Mouse (Mus musculus) thymus, postnatal 25 days (tissue): Measurements from ENCODE around the gene Gm39653.
"Not testable (repeated sequence)": the region's sequence is repeated elsewhere in the genome, so short reads cannot be mapped to it uniquely, and the experiment has no call there.

Experiments
- DNase-seq: peaks from one replicate; pipeline ENCODE4 v3.0.0; 2022

Gm39653 gene

DNA sequence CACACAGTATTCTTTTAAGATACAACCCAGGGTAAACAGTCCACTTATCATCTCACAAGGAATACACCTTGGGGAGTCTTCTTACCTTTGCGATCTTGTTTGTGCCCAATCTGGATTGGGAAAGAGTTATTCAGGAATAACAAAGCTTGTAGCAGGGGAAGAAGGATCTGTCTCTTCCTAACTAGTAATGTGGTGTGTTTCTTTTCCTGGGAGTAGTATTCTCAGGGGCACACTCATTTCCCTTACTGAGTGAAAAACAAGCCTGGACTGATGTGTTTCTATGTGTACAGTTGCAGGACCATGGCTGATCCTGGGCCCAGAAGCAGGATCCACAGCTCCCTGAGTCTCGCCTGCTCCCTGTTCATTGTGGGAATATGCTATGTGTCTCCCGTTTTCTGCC, at the start of gene Gm39653:
Gm39653 (plus strand) TSS at position 301 of the 400 bp plus-strand sequence.
- no peak for DNase-seq

DNA sequence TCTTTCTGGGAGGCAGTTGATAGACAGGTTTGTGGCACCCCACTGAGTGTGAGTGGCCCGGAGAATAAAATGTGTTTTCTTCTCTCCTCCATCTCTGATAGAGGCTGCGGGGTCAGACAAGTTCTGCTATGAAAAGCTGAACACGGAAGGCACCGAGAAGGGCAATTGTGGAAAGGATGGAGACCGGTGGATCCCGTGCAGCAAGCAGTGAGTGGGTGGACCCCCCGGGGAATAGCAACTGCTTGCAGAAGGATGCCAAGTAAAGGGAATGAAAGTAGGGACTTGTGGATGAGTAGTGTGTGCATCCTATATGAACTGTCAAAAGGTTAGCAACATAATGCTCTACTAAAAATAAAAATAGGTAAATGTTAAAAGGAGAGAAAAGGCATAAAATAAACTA, 49.3 kb upstream of the Gm39653 start:
- DNase-seq: no peak

DNA sequence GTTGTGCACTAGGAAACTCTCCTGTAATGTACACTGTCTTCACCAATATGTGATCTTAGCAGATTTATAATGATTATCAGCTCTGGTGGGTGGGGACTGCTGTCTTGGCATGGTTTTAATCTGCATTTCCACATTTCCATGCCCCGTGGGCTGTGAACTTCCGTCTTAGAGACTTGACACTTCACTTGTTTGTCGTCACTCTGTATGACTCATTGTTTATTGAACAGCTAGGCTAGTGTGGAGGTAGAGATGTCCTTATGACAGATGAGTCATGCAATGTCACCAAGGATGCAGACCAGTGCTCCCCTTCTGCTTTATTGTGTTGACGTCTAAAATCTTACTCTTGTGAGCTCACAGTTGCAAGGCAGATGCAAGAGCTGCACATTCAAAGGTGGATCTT, 48.7 kb upstream of the Gm39653 start:
- DNase-seq: no peak

- DNase-seq: no peak
Observed at GRCm38 (mm10) chr1:63572229-63572628, 43.5 kb upstream of the Gm39653 start.

DNA sequence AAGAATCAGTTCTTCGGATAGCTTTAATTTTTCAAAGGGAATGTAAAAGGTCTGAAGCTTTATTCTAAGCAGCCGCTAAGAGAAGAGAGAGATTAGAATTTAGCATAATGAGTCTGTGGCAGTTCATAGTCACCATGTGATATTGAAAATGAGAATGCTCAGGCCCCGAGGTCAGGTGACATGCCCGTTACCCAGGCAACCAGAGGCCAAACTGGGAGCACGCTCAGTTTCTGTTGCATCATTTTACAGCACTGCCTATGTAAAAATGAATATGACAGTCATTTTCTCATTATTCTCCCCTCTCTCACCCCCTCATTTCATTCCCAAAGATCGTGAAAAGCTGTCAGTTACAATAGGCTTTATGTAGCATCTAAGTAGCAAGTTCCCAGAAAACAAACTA, 42.3 kb upstream of the Gm39653 start:
- no peak for DNase-seq

- DNase-seq: no peak
Observed at GRCm38 (mm10) chr1:63573864-63574611, 41.7 kb upstream of the Gm39653 start.

- DNase-seq: no peak
Observed at GRCm38 (mm10) chr1:63576803-63577202, 39.0 kb upstream of the Gm39653 start.

- no peak for DNase-seq
Observed at GRCm38 (mm10) chr1:63579153-63579552, 36.6 kb upstream of the Gm39653 start.

GRCm38 (mm10) chr1:63586869-63587268, 28.9 kb upstream of the Gm39653 start:
- DNase-seq: no peak

DNA sequence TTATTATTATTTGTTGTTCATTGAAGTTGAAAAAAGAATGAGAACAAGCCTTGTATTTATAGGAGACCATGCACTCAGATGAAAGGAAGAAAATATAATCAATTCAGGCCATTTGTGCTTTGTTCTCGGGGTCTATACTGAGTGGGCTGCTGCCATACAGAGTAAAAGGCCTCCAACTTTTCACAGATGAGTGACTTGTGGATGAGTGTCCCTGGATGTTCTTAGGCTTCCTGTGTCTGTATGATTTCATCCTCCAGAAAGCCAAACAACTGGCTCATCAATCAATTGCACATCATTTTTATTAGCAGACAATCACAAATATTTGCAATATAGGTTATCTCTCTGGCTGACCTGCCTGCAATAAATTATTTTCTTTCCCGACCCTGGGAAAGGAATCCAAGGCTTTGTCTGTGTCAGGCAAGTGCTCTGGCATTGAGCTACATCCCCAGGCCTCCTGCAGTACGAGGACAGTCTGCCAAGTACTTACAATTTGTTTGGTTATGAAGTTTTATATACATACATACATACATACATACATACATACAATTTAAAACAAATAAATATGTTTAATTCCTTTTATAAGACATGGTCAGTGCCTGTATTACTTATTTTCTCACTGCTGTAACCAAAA, 11.8 kb upstream of the Gm39653 start:
- no peak for DNase-seq

- no peak for DNase-seq
Observed at GRCm38 (mm10) chr1:63609613-63610012, 6.2 kb upstream of the Gm39653 start.

DNA sequence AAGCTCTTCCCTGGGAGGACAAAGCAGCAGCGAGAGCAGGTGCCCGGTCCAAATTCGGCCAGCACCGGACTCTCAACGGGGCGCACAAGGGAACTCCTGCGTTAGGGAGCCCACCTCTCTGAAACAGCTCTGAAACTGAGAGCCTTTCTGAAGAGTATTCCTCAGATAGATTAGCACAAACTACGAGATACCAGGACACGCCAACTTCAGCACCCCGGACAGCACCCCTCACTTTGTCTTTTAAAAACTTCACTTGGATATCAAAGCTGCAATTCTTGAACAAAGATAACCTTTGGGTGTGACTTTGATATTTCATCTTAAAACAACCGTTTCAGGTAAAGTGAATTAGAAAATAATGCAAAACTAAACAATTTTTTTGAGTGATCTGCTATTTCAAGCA, 1.2 kb upstream of the Gm39653 start:
- DNase-seq: peak; percentile 10

- DNase-seq: no peak
Observed at GRCm38 (mm10) chr1:63628211-63628610, 12.4 kb downstream of the Gm39653 start.

GRCm38 (mm10) chr1:63630390-63630789, 14.6 kb downstream of the Gm39653 start:
- not testable (repeated sequence) for DNase-seq

DNA sequence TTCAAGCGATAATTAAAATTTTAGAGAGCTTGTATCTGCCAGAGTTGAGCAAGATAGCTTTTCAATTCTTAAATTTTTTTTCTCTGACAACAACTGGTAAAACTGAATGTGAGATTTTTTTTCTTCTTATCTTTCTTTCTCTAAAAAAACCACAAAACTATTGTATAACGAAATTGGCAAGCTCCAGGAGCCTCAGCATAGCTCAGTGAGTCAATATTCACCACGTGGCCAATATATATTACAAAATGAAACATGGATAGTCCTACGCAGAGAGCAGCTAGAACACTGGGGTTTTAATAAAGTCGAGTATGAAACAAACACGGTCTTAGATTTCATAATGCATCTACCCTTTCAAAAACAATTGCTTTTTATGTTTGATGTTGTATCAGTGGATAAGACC, 24.2 kb downstream of the Gm39653 start:
- no peak for DNase-seq

- peak; percentile 67 for DNase-seq
Observed at GRCm38 (mm10) chr1:63658016-63658415, 42.2 kb downstream of the Gm39653 start.

DNA sequence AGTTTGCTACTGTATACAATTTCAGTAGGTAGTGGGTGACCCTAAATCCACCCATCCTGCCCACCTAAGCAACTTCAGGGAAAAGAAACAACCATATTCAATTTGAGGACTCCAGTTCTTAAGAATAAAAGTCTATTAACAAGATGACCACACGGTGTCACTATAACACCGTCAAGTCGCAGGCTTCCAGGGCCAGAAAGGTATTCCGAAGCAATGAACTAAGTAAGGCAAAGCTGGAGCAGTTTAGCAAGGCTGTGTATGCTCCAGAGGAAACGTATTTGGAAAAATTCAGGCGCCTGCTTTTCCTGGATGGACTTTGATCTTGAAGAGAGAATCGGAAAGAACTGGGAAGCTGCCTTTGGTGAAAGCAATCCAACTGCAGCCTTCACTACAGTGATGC, 43.8 kb downstream of the Gm39653 start:
- peak; percentile 20 for DNase-seq

- DNase-seq: no peak
Observed at GRCm38 (mm10) chr1:63666089-63666488, 50.3 kb downstream of the Gm39653 start.

- no peak for DNase-seq
Observed at GRCm38 (mm10) chr1:63667201-63667948, 51.6 kb downstream of the Gm39653 start.

DNA sequence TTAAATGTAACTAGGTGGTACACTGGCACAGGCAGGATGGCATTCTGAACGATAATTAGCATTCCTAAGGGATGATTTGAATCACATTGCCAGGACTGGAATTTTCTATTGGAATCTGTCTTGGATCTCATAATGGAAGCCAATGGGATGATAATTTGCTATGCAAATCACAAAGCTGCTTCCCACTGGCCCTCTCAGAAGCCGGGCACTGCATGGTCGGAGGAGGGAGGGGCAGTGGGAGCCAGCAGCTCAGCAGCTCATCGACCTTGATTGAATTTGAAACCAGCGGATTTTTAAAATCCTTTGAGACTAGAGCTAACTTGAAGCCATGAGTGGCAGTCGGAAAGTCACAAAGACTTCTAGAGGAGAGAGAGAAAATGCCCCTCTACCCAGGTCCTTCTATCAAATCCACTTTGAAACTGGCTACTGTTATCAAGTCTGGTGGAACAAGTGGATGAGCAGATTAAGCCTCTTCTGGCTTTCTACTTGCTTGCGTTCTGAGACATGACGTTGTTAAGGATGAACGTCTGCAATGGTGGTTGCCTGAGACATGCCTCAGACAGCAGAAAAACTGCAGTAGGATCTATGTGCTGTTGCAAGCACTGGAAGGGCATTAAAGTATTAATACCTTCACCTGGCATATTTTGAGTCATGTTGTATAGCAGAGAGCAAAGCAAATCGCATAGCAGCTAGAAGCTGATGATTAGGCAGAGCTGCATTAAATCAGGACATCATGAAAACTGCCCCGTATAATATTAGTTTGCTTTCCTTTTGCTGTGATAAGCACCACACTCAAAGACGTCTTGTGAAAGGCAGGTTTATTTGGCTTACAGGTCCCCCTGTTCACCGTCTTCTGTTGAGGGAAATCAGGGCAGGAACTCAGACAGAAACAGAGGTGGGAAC, 52.4 kb downstream of the Gm39653 start:
- DNase-seq: no peak

DNA sequence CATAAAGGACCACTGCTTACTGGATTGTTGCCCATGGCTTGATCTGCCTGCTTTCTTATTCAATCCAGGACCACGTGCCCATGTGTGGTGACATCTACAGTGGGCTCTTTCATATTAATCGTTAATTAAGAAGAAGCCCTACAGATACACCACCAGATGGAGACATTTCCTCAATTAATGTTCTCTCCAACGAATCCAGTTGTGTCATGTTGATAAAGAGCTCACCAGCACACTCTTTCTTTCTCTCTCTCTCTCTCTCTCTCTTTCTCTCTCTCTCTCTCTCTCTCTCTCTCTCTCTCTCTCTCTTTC, 53.0 kb downstream of the Gm39653 start:
- no peak for DNase-seq
